Mouse (Mus musculus): ENCODE measurements around the gene Slc1a1. TPM values are rescaled to one million over a fixed set of nuclear protein-coding genes. Genes with fewer than 3 reads are reported as not detected.

Slc1a1 gene
- total and polyA plus RNA-seq, 2 experiments, result not detected

GRCm38 (mm10) chr19:28800448-28800847, 34.4 kb upstream of the Slc1a1 start:
- Histone ChIP-seq H3K79me2 (ENCODE audit: control insufficient read depth, insufficient read depth, low read length) (no peaks in the 10 kb centered on the region), H3K9ac (ENCODE audit: low read depth, low read length) (no peak overlapping the region), H3K4me3 (ENCODE audit: insufficient read depth, low read depth, low read length) (no peak overlapping the region), H3K27me3 (ENCODE audit: control insufficient read depth, insufficient read depth, low read length) (no peaks in the 10 kb centered on the region), H3K4me1 (ENCODE audit: control insufficient read depth, insufficient read depth, low read length) (no peaks in the 10 kb centered on the region), H3K27ac (replicated peaks; ENCODE audit: insufficient read depth, low read depth, low read length) (no peak overlapping the region), H3K36me3 (ENCODE audit: control insufficient read depth, insufficient read depth, low read length) (no peaks in the 10 kb centered on the region)
- WGBS, result 59% methylated on average over 6 of the region's 6 CpGs
- DNase-seq (ENCODE audit: extremely low read depth, low read depth, low spot score), result no peak
- TF ChIP-seq POLR2A (IDR thresholded peaks at IDR 0.05; ENCODE audit: extremely low read depth, insufficient read depth, low read length) (no peak), CTCF (IDR thresholded peaks at IDR 0.05; ENCODE audit: low read depth, low read length) (no peak)

- 91% methylated on average over 6 of the region's 6 CpGs for WGBS
- Histone ChIP-seq H3K27me3 (ENCODE audit: control insufficient read depth, insufficient read depth, low read length) (no peaks in the 10 kb centered on the region), H3K36me3 (ENCODE audit: control insufficient read depth, insufficient read depth, low read length) (no peaks in the 10 kb centered on the region), H3K27ac (replicated peaks; ENCODE audit: insufficient read depth, low read depth, low read length) (no peak overlapping the region), H3K79me2 (ENCODE audit: control insufficient read depth, insufficient read depth, low read length) (no peaks in the 10 kb centered on the region), H3K4me1 (ENCODE audit: control insufficient read depth, insufficient read depth, low read length) (no peaks in the 10 kb centered on the region), H3K4me3 (ENCODE audit: insufficient read depth, low read depth, low read length) (no peak overlapping the region), H3K9ac (ENCODE audit: low read depth, low read length) (no peak overlapping the region)
- DNase-seq (ENCODE audit: extremely low read depth, low read depth, low spot score), result no peak
- TF ChIP-seq POLR2A (IDR thresholded peaks at IDR 0.05; ENCODE audit: extremely low read depth, insufficient read depth, low read length) (no peak), CTCF (IDR thresholded peaks at IDR 0.05; ENCODE audit: low read depth, low read length) (no peak)
Observed at GRCm38 (mm10) chr19:28806276-28806675, 28.6 kb upstream of the Slc1a1 start.

DNA sequence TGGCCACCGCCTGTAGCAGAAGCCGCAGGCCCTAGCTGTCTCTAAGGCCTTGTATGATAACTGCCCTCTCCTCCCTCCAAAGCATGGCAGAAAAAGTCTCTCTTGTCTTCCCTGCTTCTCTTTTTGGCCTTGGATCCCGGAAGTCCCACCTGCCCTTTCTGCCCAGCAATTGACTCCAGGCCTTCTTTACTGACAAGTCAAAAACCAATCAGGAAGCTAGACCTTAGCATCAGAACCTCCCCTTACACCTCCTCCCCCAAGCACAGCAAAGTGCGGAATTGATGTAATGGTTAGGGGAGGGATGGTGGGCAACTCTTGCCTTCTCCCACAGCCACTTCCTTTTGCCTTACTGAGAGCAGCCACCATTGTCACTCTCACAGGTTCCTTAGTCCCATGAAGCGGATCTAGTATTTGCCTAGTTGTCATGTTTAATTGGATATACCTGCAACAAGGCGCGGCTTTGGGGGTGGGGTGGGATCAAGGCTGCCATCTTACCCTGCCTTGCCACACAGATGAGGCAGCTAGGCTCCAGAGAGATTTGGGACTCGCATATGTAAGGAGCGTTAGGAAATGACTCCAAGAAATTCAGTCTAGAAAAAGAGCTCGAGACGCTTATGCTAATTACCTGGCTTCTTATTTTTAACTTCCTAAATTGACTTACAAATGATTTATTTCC, 27.9 kb upstream of the Slc1a1 start:
- no peak for TF ChIP-seq POLR2A (IDR thresholded peaks at IDR 0.05; ENCODE audit: extremely low read depth, insufficient read depth, low read length)
- TF ChIP-seq CTCF (IDR thresholded peaks at IDR 0.05; ENCODE audit: low read depth, low read length), result no peak
- no peak overlapping the region for H3K27ac ChIP-seq (replicated peaks; ENCODE audit: insufficient read depth, low read depth, low read length)
- H3K9ac ChIP-seq (ENCODE audit: low read depth, low read length), result no peak overlapping the region
- H3K36me3 ChIP-seq (ENCODE audit: control insufficient read depth, insufficient read depth, low read length), result no peaks in the 10 kb centered on the region
- no peak overlapping the region for H3K4me3 ChIP-seq (ENCODE audit: insufficient read depth, low read depth, low read length)
- no peaks in the 10 kb centered on the region for H3K79me2 ChIP-seq (ENCODE audit: control insufficient read depth, insufficient read depth, low read length)
- no peak for DNase-seq (ENCODE audit: extremely low read depth, low read depth, low spot score)
- H3K27me3 ChIP-seq (ENCODE audit: control insufficient read depth, insufficient read depth, low read length), result no peaks in the 10 kb centered on the region
- WGBS, result 88% methylated on average over 11 of the region's 11 CpGs
- H3K4me1 ChIP-seq (ENCODE audit: control insufficient read depth, insufficient read depth, low read length), result no peaks in the 10 kb centered on the region

- WGBS, result 80% methylated on average over 2 of the region's 2 CpGs
- TF ChIP-seq CTCF (IDR thresholded peaks at IDR 0.05; ENCODE audit: low read depth, low read length) (no peak), POLR2A (IDR thresholded peaks at IDR 0.05; ENCODE audit: extremely low read depth, insufficient read depth, low read length) (no peak)
- Histone ChIP-seq H3K27ac (replicated peaks; ENCODE audit: insufficient read depth, low read depth, low read length) (no peak overlapping the region), H3K36me3 (ENCODE audit: control insufficient read depth, insufficient read depth, low read length) (no peaks in the 10 kb centered on the region), H3K9ac (ENCODE audit: low read depth, low read length) (no peak overlapping the region), H3K4me1 (ENCODE audit: control insufficient read depth, insufficient read depth, low read length) (no peaks in the 10 kb centered on the region), H3K27me3 (ENCODE audit: control insufficient read depth, insufficient read depth, low read length) (no peaks in the 10 kb centered on the region), H3K4me3 (ENCODE audit: insufficient read depth, low read depth, low read length) (no peak overlapping the region), H3K79me2 (ENCODE audit: control insufficient read depth, insufficient read depth, low read length) (no peaks in the 10 kb centered on the region)
- DNase-seq (ENCODE audit: extremely low read depth, low read depth, low spot score), result no peak
Observed at GRCm38 (mm10) chr19:28807497-28807871, 27.4 kb upstream of the Slc1a1 start.

DNA sequence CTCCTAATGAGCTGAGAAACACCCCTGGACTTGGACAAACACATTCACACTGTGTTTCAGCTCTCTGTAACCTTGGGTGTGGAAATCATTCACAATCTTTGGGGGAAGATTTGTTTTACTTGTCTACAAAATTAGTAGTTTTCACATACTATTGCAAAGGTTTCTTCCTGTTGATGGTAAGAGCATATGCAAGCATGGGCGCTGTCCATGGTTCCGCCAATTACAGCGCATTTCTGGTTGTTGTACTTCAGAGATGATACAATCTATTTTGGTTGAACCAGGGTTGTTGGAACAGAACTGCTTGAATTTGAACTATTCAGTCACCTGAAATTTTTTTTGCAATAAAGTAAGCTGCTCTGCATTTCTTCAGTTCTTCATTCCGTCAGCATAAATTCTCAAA, 16.6 kb upstream of the Slc1a1 start:
- H3K79me2 ChIP-seq (ENCODE audit: control insufficient read depth, insufficient read depth, low read length), result no peaks in the 10 kb centered on the region
- H3K4me3 ChIP-seq (ENCODE audit: insufficient read depth, low read depth, low read length), result no peak overlapping the region
- no peak for DNase-seq (ENCODE audit: extremely low read depth, low read depth, low spot score)
- 74% methylated on average over 4 of the region's 4 CpGs for WGBS
- TF ChIP-seq CTCF (IDR thresholded peaks at IDR 0.05; ENCODE audit: low read depth, low read length) (no peak), POLR2A (IDR thresholded peaks at IDR 0.05; ENCODE audit: extremely low read depth, insufficient read depth, low read length) (no peak)
- H3K9ac ChIP-seq (ENCODE audit: low read depth, low read length), result no peak overlapping the region
- H3K27me3 ChIP-seq (ENCODE audit: control insufficient read depth, insufficient read depth, low read length), result no peaks in the 10 kb centered on the region
- H3K27ac ChIP-seq (replicated peaks; ENCODE audit: insufficient read depth, low read depth, low read length), result no peak overlapping the region
- no peaks in the 10 kb centered on the region for H3K36me3 ChIP-seq (ENCODE audit: control insufficient read depth, insufficient read depth, low read length)
- no peaks in the 10 kb centered on the region for H3K4me1 ChIP-seq (ENCODE audit: control insufficient read depth, insufficient read depth, low read length)

DNA sequence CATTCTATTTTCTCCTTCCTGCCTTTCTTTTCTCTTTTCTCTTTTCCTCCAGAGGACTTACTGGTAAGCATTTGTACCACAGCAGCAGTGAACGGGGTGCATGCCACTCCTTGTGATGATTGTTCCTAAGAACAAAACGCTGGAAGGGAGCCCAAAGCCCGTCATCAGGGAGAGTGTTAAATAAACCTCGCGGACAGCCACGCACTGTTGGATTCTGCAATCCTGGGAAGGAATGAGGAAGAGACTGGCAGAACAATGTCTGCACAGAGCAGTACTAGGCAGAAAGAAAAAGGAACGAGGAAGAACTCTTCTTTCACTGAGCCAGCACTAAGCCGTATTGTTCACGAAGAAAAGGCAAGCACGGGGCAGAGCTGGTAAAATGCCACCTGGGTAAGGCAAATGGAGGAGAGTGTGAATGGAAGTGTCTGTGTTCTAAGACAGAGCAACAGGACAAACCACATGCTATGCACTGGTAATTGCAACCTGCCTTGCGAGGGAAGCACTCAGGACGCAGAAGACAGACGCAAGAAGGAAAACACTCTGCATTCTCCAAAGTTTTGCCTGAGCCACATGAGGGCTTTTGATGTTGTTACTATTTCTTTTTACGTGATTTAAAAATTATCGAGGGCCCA, 7.0 kb upstream of the Slc1a1 start:
- 64% methylated on average over 15 of the region's 15 CpGs for WGBS
- Histone ChIP-seq H3K27ac (replicated peaks; ENCODE audit: insufficient read depth, low read depth, low read length) (no peak overlapping the region), H3K27me3 (ENCODE audit: control insufficient read depth, insufficient read depth, low read length) (no peaks in the 10 kb centered on the region)

More for the DNA sequence above, 7.0 kb upstream of the Slc1a1 start:
- Histone ChIP-seq H3K9ac (ENCODE audit: low read depth, low read length) (no peak overlapping the region), H3K4me1 (ENCODE audit: control insufficient read depth, insufficient read depth, low read length) (no peaks in the 10 kb centered on the region; the same call in 1 of the 2 replicates), H3K36me3 (ENCODE audit: control insufficient read depth, insufficient read depth, low read length) (no peaks in the 10 kb centered on the region), H3K4me3 (ENCODE audit: insufficient read depth, low read depth, low read length) (no peak overlapping the region), H3K79me2 (ENCODE audit: control insufficient read depth, insufficient read depth, low read length) (no peaks in the 10 kb centered on the region)
- TF ChIP-seq POLR2A (IDR thresholded peaks at IDR 0.05; ENCODE audit: extremely low read depth, insufficient read depth, low read length) (no peak), CTCF (IDR thresholded peaks at IDR 0.05; ENCODE audit: low read depth, low read length) (no peak)
- DNase-seq (ENCODE audit: extremely low read depth, low read depth, low spot score), result no peak
